Mouse (Mus musculus) gastrocnemius, adult 18-20 months (tissue): Measurements from ENCODE around the gene Hspa1b. TPM values are rescaled to one million over a fixed set of nuclear protein-coding genes. Genes with fewer than 3 reads are reported as not detected.
A peak's percentile ranks its signal among the peaks of the same experiment; 100 is the strongest.
"Not testable (repeated sequence)": the region's sequence is repeated elsewhere in the genome, so short reads cannot be mapped to it uniquely, and the experiment has no call there.

Experiments
- DNase-seq: peaks from one replicate; pipeline ENCODE4 v3.0.0; 2021; ENCODE audit warnings: low spot score
- total RNA-seq, 2 experiments: library from RNA; stranded (reverse); gene quantifications; 2 replicates each; pipeline ENCODE4 v1.2.3; 2021

The Hspa1b gene
- total RNA-seq, 2 experiments from 2014 or later = 11.4 to 94.8 TPM

DNA sequence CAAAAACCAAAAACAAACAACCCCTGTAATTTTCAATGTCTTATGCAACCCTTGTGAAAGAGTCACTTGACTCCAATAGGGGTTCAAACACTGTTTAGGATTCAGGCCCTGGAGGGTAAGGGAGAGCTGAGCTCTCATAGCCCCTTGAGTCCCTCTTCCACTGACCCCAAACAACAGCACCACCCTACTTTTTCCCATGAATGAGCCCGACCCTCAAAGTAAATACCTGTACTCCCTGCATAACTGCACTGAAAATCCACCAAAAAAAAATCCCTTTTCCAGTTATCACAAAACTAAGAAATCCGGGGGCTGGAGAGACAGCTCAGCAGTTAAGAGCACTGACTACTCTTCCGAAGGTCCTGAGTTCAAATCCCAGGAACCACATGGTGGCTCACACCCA lies 3.2 kb downstream of the Hspa1b start:
- no peak for DNase-seq

DNA sequence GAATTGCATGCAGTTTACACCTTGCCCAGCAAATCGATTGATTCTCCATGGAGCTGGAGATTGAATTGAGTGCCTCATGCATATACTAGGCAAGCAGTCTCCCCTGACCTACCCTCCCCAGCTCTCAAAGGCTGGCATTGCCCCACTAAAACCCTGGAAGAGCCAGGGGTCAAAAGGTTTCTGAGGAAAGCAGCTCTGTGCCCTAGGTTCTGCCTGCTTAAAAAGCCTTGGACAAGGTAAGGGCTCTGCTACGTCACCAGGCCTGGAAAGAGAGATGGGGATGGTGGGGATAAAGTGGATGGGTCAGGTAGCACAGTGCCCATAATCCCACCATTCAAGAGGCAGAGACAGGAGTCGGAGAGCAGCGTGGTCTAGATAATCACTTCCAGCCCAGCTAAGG lies 4.2 kb downstream of the Hspa1b start:
- DNase-seq = no peak

DNA sequence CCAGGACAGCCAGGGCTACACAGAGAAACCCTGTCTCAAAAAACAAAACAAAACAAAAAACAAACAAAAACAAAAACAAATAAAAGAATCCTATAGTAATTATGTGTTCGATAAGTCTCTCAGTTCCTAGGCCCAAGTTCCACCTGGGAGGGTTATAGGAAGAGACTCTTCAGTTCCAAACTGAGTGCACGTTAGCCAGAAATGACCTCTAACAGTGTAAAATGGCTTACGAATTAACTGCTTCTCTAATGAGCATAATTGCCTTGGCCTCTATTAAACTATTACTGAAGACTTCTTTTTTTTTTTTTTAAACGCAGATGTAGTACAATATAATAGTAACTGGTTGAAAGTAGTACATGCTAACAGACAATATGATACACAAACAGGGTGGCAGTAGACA lies 5.1 kb downstream of the Hspa1b start:
- no peak for DNase-seq

DNA sequence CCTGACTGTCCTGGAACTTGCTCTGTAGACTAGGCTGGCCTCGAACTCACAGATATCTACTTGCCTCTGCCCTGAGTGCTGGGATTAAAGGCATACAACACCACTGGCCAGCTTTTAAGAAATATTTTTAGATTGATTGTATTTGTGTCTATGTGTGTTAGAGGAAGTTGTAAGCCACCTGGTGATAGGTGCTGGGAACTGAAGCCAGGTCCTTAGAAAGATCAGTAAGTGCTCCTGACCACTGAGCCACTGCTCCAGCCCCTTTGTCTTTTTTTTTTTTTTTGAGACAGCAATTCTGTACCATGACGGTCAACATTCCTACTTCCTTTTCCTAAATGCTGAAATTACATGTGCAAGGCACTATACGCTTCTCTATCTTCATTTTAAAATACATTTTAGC lies 5.8 kb downstream of the Hspa1b start:
- DNase-seq = no peak

DNA sequence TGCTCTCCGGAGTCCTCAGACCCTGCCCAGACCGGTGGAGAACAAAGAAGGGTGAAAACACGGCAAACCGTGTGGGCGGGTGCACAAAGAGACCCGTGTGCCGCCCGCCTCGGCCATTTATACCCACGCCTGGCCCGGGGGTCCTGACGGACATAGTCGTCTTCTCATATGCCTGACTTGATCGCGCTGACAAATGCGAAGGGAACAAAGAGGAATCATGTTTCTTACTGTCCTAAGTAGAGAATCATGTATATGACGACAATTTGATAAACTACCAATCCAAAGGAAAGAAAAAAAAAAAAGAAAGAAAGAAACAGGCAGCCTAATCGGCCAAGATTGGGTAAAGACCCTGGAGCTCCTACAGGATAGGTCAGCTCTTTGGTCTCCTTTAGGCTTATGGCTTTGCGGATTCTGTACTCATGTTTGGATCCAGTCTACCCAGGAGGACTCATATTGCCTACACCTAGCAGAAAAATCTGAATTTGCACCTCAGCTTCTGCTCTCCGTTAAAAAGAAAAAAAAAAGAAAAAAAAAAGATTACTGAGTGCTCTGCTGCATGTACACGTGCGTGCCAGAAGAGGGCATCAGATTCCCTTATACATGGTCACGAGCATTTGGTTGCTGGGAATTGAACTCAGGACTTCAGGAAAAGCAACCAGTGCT lies 6.5 kb downstream of the Hspa1b start:
- DNase-seq = peak; percentile 83

DNA sequence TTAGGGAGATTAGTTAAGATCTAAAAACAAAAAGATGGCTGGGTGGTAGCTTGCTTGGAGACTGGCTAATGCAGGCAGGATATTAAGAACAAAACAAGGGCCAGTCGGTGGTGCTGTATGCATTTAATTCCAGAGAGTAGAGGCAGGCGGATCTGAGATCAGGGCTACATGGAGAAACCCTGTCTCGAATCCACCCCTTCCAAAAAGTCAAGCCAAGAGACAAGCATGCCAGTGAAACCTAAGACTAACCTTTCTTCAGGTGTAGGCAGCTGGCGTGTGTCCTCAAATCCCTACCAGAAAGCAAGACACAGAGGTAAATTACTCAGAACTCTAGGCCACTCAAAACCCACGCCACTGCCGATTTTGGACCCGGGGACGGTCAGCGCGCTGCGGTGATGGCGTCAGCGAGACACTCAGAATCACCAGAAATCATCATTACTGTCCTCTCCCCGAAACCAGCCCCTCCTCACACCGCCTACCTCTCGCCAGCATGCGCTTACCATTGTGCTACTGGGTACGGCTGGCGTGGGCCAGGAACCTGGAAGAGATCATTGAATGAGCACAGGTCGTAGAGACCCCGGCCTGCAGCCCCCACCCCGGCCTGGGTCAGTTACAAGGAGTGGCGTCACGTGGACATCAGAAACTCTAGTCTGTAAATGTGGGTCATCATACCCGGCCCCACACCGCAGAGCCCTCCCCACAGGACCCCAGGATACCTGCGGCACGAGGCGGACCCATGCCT lies 7.2 kb downstream of the Hspa1b start:
- DNase-seq = no peak

DNA sequence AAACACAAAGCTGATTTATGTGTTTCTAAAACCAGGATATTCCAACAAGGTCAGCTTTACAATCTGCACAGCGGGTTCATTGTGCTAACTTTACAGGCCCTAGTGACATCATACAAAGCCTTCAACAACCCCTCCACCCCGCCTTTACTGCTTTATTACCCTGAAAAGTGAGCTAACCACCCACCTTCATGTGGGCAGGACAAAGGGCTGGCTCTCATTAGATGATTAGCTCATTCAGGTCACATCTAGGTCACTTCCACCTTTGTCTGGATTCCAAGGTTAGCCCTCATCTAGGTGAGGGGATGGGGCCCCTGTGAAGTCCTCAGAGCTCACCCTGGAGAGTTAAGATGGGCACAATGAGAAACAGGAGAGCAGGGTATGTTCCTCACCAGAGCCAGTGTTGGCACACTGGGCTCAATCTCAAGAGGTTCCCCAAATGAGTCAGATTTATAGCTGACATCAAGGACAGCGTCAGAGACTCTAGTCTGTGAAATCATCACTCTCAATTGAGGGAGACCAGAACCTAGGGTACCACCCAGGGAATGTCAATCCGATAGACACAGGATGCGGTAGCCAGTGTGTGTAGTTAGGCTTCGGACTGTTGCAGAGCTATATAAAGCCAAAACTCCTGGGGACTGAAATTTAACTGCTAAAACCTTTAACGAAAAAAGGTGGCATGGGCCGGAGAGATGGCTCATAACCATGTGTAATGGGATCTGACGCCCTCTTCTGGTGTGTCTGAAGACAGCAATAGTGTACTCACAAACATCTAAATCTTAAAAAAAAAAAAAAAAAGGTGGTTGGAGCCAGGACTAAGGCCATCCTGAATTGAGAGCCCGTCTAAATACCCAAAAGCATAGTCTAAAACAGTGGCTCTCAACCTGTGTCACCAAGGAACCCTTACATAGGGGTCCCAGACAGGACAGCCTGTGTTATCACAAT lies 8.3 kb downstream of the Hspa1b start:
- DNase-seq = no peak

DNA sequence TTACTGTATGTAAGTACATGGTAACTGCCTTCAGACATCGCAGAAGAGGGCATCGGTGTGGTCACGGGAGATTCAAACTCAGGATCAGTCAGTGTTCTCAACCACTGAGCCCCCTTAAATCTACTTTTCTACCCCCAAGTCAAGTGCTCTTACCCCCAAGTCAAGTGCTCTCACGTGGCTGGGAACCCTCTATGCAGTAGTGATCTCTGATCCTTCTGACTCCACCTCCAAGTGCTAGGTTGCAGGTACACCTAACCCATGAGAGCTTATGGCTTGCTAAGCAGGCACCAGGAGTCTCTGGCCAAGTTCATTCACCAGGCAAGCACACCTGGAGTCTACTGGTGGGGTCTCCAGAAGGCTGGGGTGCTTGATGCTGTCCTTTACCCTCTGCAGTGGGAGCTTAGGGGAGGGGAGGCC lies 9.5 kb downstream of the Hspa1b start:
- DNase-seq = no peak

DNA sequence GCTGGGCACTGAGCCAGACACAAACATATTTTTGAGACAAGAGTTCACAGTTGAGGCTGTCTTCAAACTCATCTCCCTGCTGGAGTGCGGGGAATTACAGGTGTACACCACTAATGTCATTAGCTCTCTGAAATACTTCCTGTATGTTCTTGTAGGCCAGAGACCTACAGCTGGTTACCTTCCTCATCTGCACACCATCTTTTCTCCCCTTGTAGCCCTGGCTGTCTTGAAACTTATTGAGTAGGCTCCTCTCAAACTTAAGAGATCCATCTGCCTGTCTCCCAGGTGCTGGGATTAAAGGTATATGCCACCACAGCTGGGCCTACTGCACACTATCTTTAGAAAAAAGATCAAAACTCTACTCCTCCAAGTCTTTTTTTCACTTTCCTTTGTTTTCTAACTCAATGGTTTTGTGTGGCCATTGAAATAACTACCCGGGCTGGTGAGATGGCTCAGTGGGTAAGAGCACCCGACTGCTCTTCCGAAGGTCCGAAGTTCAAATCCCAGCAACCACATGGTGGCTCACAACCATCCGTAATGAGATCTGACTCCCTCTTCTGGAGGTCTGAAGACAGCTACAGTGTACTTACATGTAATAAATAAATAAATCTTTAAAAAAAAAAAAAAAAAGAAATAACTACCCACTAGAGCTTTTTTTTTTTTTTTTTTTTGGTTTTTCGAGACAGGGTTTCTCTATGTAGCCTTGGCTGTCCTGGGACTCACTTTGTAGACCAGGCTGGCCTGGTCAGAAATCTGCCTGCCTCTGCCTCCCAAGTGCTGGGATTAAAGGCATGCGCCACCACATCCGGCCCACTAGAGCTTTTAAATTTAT lies 10.1 kb downstream of the Hspa1b start:
- DNase-seq = not testable (repeated sequence)

DNA sequence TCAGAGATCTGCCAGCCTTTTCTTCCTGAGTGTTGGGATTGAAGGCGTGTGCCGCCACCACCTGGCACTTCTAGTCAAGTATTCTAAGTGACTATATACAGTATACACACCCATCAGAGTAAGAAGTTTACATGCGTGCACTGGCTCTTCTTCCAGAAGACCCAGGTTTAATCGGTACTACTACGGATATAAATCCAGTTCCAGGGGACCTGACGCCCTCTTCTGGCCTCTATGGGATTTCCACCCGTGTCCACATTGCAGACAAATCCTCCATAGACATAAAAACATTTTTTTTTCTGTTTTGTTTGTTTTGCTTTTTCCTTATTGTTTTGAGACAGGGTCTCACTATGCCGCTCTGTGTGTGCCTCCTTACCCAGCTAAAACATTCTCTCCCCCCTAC lies 11.4 kb downstream of the Hspa1b start:
- DNase-seq = no peak

DNA sequence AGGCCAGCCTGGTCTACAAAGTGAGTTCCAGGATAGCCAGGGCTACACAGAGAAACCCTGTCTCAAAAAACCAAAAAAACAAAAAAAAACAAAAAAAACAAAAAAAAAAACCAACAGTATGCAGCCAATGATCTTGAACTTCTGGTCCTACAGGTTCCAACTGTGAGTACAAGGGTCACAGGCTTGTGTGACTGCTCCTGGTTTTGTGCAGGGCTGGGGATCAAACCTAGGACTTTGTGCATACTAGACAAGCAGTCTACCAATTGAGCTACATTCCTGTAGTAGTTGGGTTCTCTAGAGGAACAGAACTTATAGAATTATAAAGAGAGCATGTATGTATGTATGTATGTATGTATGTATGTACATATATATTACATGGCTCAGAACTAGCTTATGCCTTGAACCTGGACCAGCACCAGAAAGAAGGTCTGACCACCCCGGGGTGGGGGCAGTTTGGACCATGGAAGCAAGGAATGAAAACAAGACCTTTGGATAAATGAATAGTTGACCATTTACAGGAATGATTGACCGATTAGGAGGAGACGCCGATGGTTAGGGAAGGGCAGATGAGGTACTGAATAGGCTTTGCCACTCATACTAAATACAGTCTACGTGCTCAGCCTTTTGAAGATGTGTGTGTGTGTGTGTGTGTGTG lies 12.4 kb downstream of the Hspa1b start:
- DNase-seq = no peak

DNA sequence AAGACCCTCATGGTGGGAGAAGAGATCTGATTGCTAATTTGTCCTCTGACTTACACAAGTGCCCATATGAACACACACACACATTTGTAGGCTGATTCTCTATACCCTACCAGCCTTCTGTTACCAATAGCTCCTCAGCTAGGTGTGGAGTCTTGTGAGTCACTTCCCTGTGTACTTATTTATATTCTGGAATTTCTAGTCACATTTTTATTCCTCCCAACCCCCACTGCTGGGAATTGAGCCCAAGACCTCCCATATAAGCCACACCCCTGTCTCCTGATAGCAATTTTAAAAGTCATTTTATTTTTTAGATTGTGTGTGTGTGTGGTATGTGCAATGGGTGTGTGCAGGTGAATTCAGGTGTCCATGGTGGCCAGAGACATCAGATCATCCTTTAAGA lies 14.7 kb downstream of the Hspa1b start:
- DNase-seq = no peak

DNA sequence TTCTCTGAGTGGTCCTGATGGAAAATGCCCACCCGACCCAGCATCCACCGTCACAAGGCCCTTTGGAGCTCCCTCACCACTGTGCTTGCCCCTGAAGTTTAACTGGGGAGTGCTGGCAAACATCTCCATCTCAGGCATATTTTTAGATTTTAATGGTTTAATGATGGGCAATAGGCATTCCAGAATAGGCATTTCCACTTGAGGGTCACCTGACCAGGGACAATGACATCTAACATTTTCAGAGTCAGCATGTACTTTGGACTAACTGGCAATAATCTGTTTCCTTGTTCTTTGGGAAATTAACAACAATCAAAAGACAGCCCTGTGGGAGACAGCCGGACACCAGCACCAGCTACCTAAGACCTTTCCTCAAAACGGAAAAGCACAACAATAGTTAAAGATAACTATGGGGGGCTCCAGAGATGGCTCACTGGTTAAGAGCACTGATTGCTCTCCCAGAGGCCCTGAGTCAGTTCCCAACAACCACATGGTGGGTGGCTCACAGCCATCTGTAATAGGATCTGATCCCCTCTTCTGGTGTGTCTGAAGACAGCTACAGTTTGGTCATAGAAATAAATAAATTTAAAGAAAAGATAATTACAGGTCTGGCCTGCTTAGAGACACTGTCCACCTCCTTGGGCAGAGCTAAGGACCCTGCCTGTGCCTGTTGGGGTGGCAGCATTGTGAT lies 15.8 kb downstream of the Hspa1b start:
- DNase-seq = no peak

DNA sequence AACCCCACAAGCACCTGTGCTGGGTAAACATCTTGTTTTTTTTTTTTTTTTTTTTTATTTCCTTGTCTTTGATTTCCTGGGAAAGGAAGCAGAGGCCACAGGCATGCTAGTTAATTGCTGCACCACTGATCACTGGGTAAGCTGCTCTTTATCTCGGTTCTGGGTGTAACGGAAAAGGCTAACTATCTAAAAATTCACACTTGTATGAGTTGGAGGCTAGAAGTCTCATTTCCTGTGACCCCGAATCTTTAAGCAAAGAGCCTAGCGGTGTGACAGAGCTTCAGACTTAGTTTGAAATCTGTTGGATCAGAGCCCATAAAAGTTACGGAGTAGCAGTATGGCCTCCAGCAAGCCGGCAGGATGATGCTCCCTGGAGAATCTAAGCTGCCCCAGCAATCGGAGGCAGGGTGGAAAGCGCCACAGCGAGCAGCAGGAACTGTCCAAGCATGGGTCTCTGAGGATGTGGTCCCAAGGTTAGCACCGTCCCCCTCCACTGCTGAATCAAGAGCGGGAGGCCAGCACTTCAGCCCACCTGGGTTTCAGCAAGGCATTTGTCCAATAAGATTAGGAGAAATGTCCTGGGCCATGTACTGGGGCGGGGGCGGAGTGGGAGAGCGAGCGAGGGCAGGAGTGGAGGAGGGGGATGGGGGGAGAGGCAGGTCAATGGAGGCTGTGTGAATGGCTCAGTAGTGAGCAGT lies 17.5 kb downstream of the Hspa1b start:
- DNase-seq = no peak

DNA sequence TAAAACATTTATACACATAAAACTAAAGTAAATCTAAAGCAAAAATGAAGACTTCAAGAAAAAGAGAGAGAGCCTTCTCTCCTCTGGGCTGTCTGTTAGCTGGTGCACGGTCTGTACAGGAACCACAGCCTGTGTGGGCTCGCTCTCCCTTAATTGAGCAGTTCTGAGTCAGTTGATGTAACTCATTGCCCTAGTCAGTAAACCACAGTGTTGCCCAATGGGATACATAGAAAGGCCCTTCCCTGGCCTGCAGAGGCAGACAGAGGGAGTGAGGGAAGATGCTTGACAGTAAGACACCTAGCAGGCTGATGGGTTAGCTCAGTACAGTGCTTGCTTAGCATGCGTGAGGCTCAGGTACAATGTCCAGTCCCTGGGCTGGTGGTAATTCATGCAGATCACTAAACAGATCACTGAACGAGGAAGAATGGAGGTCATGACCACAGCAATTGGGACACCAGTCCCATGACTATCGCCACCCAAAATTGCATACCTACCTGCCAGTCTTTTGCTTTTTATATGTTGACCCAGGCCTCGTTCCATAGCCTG lies 21.0 kb downstream of the Hspa1b start:
- DNase-seq = no peak

DNA sequence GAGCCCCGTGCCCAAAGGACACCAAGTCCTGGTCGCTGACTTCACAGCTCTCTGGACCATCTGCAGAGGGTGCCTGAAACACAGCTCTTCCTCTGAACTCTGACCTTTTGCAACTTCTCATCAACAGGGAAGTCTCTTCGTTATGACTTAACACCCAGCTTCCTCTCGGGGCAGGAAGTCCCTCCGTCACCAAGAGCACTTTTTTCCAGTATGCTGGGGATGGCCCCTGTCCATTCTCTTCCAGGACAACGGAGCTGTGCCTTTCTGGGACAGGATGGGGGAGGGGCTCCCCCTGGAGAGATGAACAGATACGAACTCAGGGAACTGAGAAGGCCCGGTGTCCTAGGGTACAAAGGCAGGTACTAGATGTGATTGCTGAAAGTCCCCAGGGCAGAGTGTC lies 24.2 kb downstream of the Hspa1b start:
- no peak for DNase-seq

DNA sequence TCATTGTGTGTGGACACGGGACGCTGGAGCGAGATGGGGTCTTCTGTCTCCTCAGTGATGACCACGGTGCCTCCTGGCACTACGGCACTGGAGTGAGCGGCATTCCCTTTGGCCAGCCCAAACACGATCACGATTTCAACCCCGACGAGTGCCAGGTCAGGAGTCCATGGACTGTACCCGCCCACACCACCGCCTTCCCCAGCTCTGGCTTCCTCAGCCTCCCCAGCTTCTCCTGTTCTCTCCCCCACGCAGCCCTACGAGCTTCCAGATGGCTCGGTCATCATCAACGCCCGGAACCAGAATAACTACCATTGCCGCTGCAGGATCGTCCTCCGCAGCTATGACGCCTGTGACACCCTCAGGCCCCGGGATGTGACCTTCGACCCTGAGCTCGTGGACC lies 25.0 kb downstream of the Hspa1b start:
- no peak for DNase-seq

DNA sequence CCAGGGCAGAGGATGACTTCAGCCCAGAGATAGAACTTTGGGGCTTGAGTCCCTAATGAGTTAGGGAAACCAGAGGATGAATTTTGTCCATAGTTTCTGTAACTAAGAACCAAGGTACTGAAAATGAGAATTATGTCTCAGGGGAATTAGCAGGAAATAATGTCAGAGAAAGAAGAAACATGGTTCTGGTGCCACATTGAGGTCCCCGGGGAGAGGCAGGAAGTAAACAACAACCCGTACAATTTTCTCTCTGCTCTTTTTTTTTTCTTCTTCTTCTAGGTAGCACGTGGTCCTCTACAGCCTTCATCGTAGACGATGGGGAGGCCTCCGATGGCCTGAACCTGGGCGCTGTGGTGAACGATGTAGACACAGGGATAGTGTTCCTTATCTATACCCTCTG lies 26.8 kb downstream of the Hspa1b start:
- DNase-seq = no peak

DNA sequence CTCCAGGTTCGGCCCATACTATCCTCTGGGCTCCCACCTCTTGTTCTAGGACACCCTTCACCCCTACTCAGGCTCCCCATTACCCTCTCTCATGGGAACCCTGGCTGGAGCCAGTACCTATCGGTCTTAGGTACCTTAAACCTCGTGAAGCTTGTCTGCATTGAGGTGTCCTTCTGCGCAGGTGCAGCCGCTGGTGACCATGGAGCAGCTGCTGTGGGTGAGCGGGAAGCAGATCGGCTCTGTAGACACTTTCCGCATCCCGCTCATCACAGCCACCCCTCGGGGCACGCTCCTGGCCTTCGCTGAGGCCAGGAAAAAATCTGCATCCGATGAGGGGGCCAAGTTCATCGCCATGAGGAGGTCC lies 27.3 kb downstream of the Hspa1b start:
- no peak for DNase-seq
